Mouse (Mus musculus): ENCODE measurements around the gene Rpp21. TPM values are rescaled to one million over a fixed set of nuclear protein-coding genes. Genes with fewer than 3 reads are reported as not detected.
"Not testable (repeated sequence)": the region's sequence is repeated elsewhere in the genome, so short reads cannot be mapped to it uniquely, and the experiment has no call there.

The Rpp21 gene
- polyA plus RNA-seq, 1 experiment from 2014 or later: 84.4 TPM

GRCm38 (mm10) chr17:36261511-36262166 is 3.8 kb upstream of the Rpp21 start:
- WGBS: 90% methylated on average over 9 of the region's 9 CpGs
- H3K36me3 ChIP-seq: peaks cover 72% of the 10 kb centered on the region
- no peak overlapping the region for H3K4me3 ChIP-seq
- H3K4me2 ChIP-seq: no peak overlapping the region
- no peak overlapping the region for H3K27ac ChIP-seq (ENCODE audit: poor library complexity, severe bottlenecking)
- no peak for ATAC-seq (ENCODE audit: insufficient number of reproducible peaks, low FRiP score)
- H3K9ac ChIP-seq: no peak overlapping the region
- peaks cover 4% of the 10 kb centered on the region for H3K4me1 ChIP-seq (replicated peaks)
- H3K27me3 ChIP-seq (replicated peaks): no peaks in the 10 kb centered on the region
- H3K9me3 ChIP-seq (replicated peaks): no peaks in the 10 kb centered on the region

DNA sequence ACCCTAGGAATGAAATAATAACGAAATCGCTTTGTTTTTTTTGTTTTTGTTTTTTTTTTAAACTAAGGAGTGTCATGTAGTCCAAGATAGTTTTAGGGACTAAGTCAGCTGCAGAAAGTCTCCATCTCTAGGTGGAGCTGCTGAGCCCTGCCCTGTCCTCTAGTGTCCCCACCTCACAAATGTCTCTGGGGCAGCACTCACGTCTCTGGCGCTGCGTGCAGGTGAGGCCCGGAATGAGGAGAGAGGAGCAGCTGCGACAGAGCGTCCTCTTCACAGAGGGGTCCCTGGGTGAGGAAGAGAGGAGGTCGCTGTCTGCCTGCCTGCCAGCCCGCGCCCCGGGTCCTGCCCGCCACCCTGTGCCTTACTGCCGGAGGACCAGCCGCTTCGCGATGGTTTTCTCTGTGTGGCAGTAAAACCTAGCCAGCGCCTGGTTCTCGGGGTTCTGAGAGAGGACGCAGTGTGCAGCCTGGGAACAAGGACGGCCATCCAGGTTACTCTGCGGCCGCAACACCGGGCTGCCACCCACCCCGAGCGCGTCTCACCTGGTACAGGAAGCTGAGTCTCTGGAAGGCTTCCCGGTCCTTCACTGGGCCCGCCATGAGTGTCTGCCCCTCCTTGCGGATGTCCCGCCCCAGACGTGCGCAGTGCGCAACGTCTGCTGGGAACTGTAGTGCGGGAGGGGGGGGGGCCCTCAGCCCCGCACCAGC is 475 bp downstream of the Rpp21 start:
- H3K4me3 ChIP-seq: peak overlapping the region; percentile 75
- H3K4me2 ChIP-seq: peak overlapping the region; percentile 60
- peak overlapping the region; percentile 73 for H3K9ac ChIP-seq
- H3K4me1 ChIP-seq (replicated peaks): peaks cover 17% of the 10 kb centered on the region
- H3K27ac ChIP-seq (ENCODE audit: poor library complexity, severe bottlenecking): peak overlapping the region; percentile 71
- peaks cover 39% of the 10 kb centered on the region for H3K36me3 ChIP-seq
- WGBS: under 1% methylated on average over 37 of the region's 37 CpGs
- H3K27me3 ChIP-seq (replicated peaks): no peaks in the 10 kb centered on the region
- peak; percentile 93 for ATAC-seq (ENCODE audit: insufficient number of reproducible peaks, low FRiP score)
- no peaks in the 10 kb centered on the region for H3K9me3 ChIP-seq (replicated peaks)

DNA sequence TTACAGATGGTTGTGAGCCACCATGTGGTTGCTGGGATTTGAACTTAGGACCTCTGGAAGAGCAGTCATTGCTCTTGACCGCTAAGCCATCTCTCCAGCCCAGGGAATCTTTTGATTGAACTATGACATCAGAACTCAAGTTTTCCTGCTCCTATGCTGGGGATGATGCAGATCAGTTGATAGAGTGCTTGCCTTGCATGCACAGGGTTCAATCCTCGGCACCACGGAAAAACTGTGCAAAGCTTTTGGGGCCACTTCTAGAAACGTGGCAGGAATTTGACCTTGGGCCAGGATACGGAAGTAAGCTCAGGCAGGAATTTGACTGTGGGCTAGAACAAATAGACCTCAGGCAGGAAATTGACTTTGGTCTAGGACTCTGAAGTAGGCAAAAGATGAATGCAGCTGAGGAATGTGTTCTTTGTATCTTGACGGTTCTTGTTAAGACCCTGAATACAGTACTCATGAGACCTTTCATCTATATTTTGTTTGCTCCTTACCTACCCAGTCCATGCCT is 4.7 kb downstream of the Rpp21 start:
- H3K36me3 ChIP-seq: no peaks in the 10 kb centered on the region
- no peak overlapping the region for H3K4me3 ChIP-seq
- no peak overlapping the region for H3K27ac ChIP-seq (ENCODE audit: poor library complexity, severe bottlenecking)
- no peaks in the 10 kb centered on the region for H3K9me3 ChIP-seq (replicated peaks)
- ATAC-seq (ENCODE audit: insufficient number of reproducible peaks, low FRiP score): no peak
- peaks cover 24% of the 10 kb centered on the region for H3K4me1 ChIP-seq (replicated peaks)
- H3K9ac ChIP-seq: no peak overlapping the region
- H3K4me2 ChIP-seq: no peak overlapping the region
- WGBS: 47% methylated on average over 6 of the region's 6 CpGs
- H3K27me3 ChIP-seq (replicated peaks): peaks cover 26% of the 10 kb centered on the region

DNA sequence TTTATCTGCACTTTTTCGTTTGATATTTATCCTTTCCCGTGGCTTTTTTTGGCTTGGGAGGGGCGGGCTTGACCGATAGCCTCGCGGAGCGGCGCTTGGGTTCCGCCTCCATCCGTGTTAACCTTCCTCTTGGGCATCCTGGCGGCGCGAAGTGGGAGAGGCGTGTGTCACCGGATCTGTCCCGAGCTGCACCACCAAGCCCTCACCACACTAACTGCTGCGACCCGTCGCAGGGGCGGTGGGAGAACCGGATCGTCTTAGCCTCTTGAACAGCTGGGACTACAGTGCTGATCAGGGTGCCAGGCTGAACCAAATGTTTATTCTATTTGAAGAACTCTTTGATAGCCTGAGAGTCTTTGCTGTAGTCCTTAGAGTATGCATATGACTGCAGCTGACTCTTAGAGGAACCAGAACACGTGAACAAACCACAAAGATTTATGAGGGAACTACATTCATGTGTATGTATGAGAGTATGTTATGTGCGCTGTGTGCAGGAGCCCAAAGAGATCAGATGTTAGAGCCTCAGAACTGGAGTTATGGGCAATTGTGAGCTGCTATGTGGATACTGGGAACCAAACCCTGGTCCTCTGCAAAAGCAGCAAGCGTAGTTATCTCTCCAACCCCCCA is 5.5 kb downstream of the Rpp21 start:
- WGBS: 10% methylated on average over 25 of the region's 25 CpGs
- Histone ChIP-seq H3K36me3 (no peaks in the 10 kb centered on the region), H3K4me1 (replicated peaks) (peaks cover 24% of the 10 kb centered on the region), H3K9ac (peak overlapping the region; percentile 50; the same call in 1 of the 2 replicates), H3K4me3 (peak overlapping the region; percentile 26), H3K9me3 (replicated peaks) (no peaks in the 10 kb centered on the region), H3K4me2 (peak overlapping the region; percentile 65), H3K27me3 (replicated peaks) (peaks cover 32% of the 10 kb centered on the region), H3K27ac (ENCODE audit: poor library complexity, severe bottlenecking) (no peak overlapping the region)
- no peak; the same call in 1 of the 2 replicates for ATAC-seq (ENCODE audit: insufficient number of reproducible peaks, low FRiP score)

- Histone ChIP-seq H3K9me3 (replicated peaks) (peaks cover 6% of the 10 kb centered on the region; the same call in 1 of the 2 replicates), H3K9ac (no peak overlapping the region; the same call in 1 of the 2 replicates), H3K27ac (ENCODE audit: poor library complexity, severe bottlenecking) (no peak overlapping the region), H3K36me3 (no peaks in the 10 kb centered on the region), H3K27me3 (replicated peaks) (peaks cover 32% of the 10 kb centered on the region), H3K4me1 (replicated peaks) (peaks cover 10% of the 10 kb centered on the region), H3K4me3 (peak overlapping the region; percentile 35), H3K4me2 (peak overlapping the region; percentile 59)
- 13% methylated on average over 33 of the region's 33 CpGs for WGBS
- ATAC-seq (ENCODE audit: insufficient number of reproducible peaks, low FRiP score): no peak
Observed at GRCm38 (mm10) chr17:36248886-36249285, 9.0 kb downstream of the Rpp21 start.

DNA sequence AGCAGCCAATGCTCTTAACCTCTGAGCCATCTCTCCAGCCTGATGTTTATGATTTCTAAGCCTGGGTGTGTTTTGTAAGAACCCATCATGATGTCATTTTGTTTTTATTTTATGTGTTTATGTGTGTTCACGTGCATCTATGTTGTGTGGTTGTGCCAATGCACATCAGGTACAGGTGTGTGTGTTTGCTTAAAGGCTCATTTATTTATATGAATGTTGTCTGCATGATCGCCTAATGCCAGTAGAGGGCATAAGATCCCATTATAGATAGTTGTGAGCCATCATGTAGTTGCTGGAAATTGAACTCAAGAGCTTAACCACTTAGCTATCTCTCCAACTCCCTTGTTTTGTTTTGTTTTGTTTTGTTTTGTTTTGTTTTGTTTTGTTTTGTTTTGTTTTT is 12.1 kb downstream of the Rpp21 start:
- peaks cover 29% of the 10 kb centered on the region for H3K27me3 ChIP-seq (replicated peaks)
- peaks cover 3% of the 10 kb centered on the region; the same call in 1 of the 2 replicates for H3K4me1 ChIP-seq (replicated peaks)
- H3K9ac ChIP-seq: no peak overlapping the region
- no peaks in the 10 kb centered on the region for H3K36me3 ChIP-seq
- ATAC-seq (ENCODE audit: insufficient number of reproducible peaks, low FRiP score): no peak
- H3K4me3 ChIP-seq: no peak overlapping the region
- 83% methylated on average over 2 of the region's 2 CpGs for WGBS
- H3K9me3 ChIP-seq (replicated peaks): peaks cover 6% of the 10 kb centered on the region; the same call in 1 of the 2 replicates
- H3K4me2 ChIP-seq: no peak overlapping the region
- H3K27ac ChIP-seq (ENCODE audit: poor library complexity, severe bottlenecking): no peak overlapping the region

DNA sequence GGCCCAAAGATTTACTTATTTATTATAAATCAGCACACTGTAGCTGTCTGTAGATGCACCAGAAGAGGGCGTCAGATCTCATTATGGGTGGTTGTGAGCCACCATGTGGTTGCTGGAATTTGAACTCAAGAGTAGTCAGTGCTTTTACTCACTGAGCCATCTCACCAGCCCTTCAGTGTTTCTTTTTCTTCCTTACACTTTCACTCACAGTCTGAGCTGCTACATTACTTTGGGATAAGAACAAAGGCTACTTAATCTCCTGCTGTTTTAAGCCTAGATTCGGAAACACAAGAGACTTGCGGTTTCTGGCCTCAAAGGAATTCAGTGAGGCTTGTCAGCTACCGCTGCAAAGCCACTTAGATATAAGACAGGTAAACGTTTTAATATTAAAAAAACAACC is 13.8 kb downstream of the Rpp21 start:
- no peak for ATAC-seq (ENCODE audit: insufficient number of reproducible peaks, low FRiP score)
- peaks cover 6% of the 10 kb centered on the region; the same call in 1 of the 2 replicates for H3K9me3 ChIP-seq (replicated peaks)
- peaks cover 3% of the 10 kb centered on the region; the same call in 1 of the 2 replicates for H3K4me1 ChIP-seq (replicated peaks)
- H3K4me2 ChIP-seq: no peak overlapping the region
- no peak overlapping the region for H3K27ac ChIP-seq (ENCODE audit: poor library complexity, severe bottlenecking)
- H3K36me3 ChIP-seq: no peaks in the 10 kb centered on the region
- 25% methylated on average over 5 of the region's 5 CpGs for WGBS
- no peak overlapping the region for H3K4me3 ChIP-seq
- H3K9ac ChIP-seq: no peak overlapping the region
- peaks cover 16% of the 10 kb centered on the region for H3K27me3 ChIP-seq (replicated peaks)

DNA sequence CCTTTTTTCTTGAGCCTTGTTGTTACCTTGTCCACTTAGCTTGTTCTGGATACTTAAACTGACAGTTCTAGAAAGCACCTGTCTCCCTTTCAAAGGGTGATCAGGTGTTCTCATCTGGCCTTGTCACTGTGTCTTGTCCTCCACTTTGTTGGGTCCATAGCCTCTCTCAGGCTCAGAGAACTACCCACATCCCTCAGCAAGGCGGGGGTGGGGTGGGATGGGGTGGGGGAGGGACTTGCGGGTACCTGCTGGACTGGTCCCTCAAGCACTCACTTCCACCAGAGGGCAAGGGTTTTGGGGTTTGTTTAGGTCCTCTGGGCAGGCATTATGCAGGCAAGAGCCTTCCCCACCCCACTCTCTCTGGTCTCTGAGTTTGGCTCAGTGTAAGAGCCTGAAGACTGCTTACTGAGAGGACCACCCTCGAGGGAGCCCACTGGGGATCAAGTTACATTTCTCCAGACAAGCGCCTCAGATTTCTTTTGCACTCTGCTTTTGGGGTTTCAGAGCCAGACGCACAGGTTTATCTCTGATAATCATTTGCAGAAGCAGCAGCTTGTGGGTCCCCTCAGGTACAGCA is 17.1 kb downstream of the Rpp21 start:
- no peak overlapping the region for H3K4me3 ChIP-seq
- no peak for ATAC-seq (ENCODE audit: insufficient number of reproducible peaks, low FRiP score)

GRCm38 (mm10) chr17:36237321-36237921 is 20.4 kb downstream of the Rpp21 start:
- Histone ChIP-seq H3K9me3 (replicated peaks) (no peaks in the 10 kb centered on the region), H3K9ac (peak overlapping the region; percentile 12), H3K36me3 (no peaks in the 10 kb centered on the region), H3K27ac (ENCODE audit: poor library complexity, severe bottlenecking) (no peak overlapping the region), H3K4me3 (peak overlapping the region; percentile 46), H3K4me1 (replicated peaks) (peaks cover 6% of the 10 kb centered on the region; the same call in 1 of the 2 replicates), H3K27me3 (replicated peaks) (peaks cover 54% of the 10 kb centered on the region), H3K4me2 (peak overlapping the region; percentile 76)
- 3% methylated on average over 27 of the region's 27 CpGs for WGBS
- ATAC-seq (ENCODE audit: insufficient number of reproducible peaks, low FRiP score): no peak

More for the DNA sequence above, 17.1 kb downstream of the Rpp21 start:
- H3K9me3 ChIP-seq (replicated peaks): peaks cover 6% of the 10 kb centered on the region; the same call in 1 of the 2 replicates
- H3K36me3 ChIP-seq: no peaks in the 10 kb centered on the region
- WGBS: 9% methylated on average over 5 of the region's 5 CpGs
- H3K27me3 ChIP-seq (replicated peaks): peaks cover 30% of the 10 kb centered on the region
- no peak overlapping the region for H3K4me2 ChIP-seq
- peaks cover 6% of the 10 kb centered on the region; the same call in 1 of the 2 replicates for H3K4me1 ChIP-seq (replicated peaks)
- H3K9ac ChIP-seq: no peak overlapping the region
- no peak overlapping the region for H3K27ac ChIP-seq (ENCODE audit: poor library complexity, severe bottlenecking)

GRCm38 (mm10) chr17:36235300-36235699 is 22.6 kb downstream of the Rpp21 start:
- not testable (repeated sequence) for H3K36me3 ChIP-seq; H3K9me3 ChIP-seq (replicated peaks); H3K4me2 ChIP-seq; H3K4me3 ChIP-seq; H3K9ac ChIP-seq; H3K4me1 ChIP-seq (replicated peaks); H3K27ac ChIP-seq (ENCODE audit: poor library complexity, severe bottlenecking); ATAC-seq (ENCODE audit: insufficient number of reproducible peaks, low FRiP score)
- peaks cover 54% of the 10 kb centered on the region for H3K27me3 ChIP-seq (replicated peaks)
- WGBS: 15% methylated on average over 9 of the region's 9 CpGs
